Mouse (Mus musculus): ENCODE data around the gene Nup50.

DNA sequence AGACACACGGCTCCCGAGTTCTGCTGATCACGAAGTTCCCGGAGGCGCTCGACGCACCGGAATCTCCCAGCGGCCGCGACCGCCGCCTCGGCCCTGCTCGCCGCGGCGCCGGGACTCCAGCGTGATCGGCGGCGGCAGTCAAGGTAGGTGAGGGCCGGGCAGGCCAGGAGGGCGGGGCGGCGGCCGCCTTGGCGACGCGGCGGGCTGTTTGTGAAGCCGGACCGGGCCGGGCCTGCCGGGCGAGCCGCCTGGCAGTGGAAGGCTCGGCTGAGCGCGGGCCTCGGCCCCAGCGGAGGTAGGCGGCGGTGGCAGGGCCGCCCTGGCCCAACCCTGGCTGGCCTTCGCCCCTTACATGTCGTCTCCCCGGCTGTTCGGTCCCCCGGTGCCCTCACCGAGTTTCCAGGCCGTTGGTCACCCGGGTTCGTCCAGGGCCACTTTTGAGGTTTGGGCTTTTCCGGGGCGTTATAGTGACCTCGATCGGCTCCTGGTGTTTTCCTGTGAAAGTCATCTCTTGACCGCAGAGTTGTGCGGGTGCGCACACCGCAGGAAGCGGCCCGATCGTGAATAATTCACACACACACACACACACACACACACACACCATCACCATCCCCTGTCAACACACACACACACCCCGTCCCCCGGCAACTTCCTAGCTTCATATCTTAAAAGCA, 434 bp downstream of the Nup50 start:
- TF ChIP-seq POLR2A (IDR thresholded peaks at IDR 0.05; ENCODE audit: borderline replicate concordance, low read depth, low read length) = no peak
- no peak for TF ChIP-seq CTCF (IDR thresholded peaks at IDR 0.05; ENCODE audit: low read depth, low read length)
